Comparison of ENCODE assay signal across 8 mouse cellular contexts in genomic region chr11:98358161-98359083, GRCm38 (mm10). TPM values are rescaled to one million over a fixed set of nuclear protein-coding genes. Genes with fewer than 3 reads are reported as not detected.
DNase-seq lines count a peak whose midpoint lies in the region; ATAC-seq and TF ChIP-seq lines count a peak whose summit lies in the region.

TSS of gene Stard3 (plus strand) at chr11:98358368.

- 0 out of 2 replicates have a peak, but pooled peaks have one; percentile 31 for TF ChIP-seq POLR2A in olfactory bulb, adult 2 months (IDR thresholded peaks at IDR 0.05; ENCODE audit: insufficient read depth, low read depth, low read length)

- peaks cover 57% of the 10 kb centered on the region for H3K4me1 ChIP-seq in G1E (ENCODE audit: insufficient read depth, low read depth, low read length)
- H3K4me1 ChIP-seq in forebrain, embryonic 13.5 days = peaks cover 49% of the 10 kb centered on the region
- peaks cover 64% of the 10 kb centered on the region for H3K4me1 ChIP-seq in lung, embryonic 15.5 days
- H3K4me1 ChIP-seq in olfactory bulb, adult 2 months (ENCODE audit: control insufficient read depth, insufficient read depth, low read length) = peaks cover 25% of the 10 kb centered on the region

- peak within 1 kb of the TSS; percentile 80 for H3K27ac ChIP-seq in forebrain, embryonic 13.5 days
- peak within 1 kb of the TSS; percentile 96 for H3K27ac ChIP-seq in lung, embryonic 15.5 days
- peak within 1 kb of the TSS; percentile 60; the same call in 1 of the 2 replicates for H3K27ac ChIP-seq in olfactory bulb, adult 2 months (ENCODE audit: insufficient read depth, low read depth, low read length)

- no peaks in the 10 kb centered on the region for H3K9me3 ChIP-seq in G1E (replicated peaks)
- no peaks in the 10 kb centered on the region for H3K9me3 ChIP-seq in forebrain, embryonic 13.5 days (replicated peaks)
- H3K9me3 ChIP-seq in lung, embryonic 15.5 days = no peaks in the 10 kb centered on the region

- peaks cover 42% of the 10 kb centered on the region for H3K36me3 ChIP-seq in G1E (replicated peaks)
- H3K36me3 ChIP-seq in forebrain, embryonic 13.5 days (ENCODE audit: poor library complexity, severe bottlenecking) = no peaks in the 10 kb centered on the region
- no peaks in the 10 kb centered on the region for H3K36me3 ChIP-seq in lung, embryonic 15.5 days

- WGBS in forebrain, embryonic 13.5 days = under 1% methylated on average over 60 of the region's 60 CpGs
- WGBS in large intestine, adult 2 months = under 1% methylated on average over 60 of the region's 60 CpGs
- WGBS in lung, embryonic 15.5 days = under 1% methylated on average over 60 of the region's 60 CpGs
- WGBS in olfactory bulb, adult 2 months = under 1% methylated on average over 60 of the region's 60 CpGs

- peak within 1 kb of the TSS; percentile 68 for H3K4me2 ChIP-seq in forebrain, embryonic 13.5 days
- H3K4me2 ChIP-seq in lung, embryonic 15.5 days = peak within 1 kb of the TSS; percentile 76

- peak; percentile 97 for DNase-seq in G1E (ENCODE audit: low spot score)
- peak; percentile 90 to 92 for DNase-seq in heart, postnatal 14 days
- DNase-seq in large intestine, adult 2 months (ENCODE audit: low read depth, low spot score) = no peak
- peak; percentile 83 to 89 for DNase-seq in thymus, adult 18-20 months

- ATAC-seq in G1E (ENCODE audit: extremely low read depth, insufficient number of reproducible peaks, low FRiP score, poor library complexity, severe bottlenecking) = peak; percentile 83
- ATAC-seq in cerebellum, adult (ENCODE audit: insufficient number of reproducible peaks, low FRiP score, low TSS enrichment) = peak; percentile 65; the same call in 1 of the 2 replicates
- peak; percentile 89 for ATAC-seq in forebrain, embryonic 13.5 days
- peak; percentile 90 for ATAC-seq in lung, embryonic 15.5 days (ENCODE audit: borderline replicate concordance, extremely low read depth, low FRiP score, low TSS enrichment)

- peaks cover 15% of the 10 kb centered on the region for H3K27me3 ChIP-seq in G1E (ENCODE audit: insufficient read depth, low read length)
- peaks cover 20% of the 10 kb centered on the region for H3K27me3 ChIP-seq in forebrain, embryonic 13.5 days
- H3K27me3 ChIP-seq in lung, embryonic 15.5 days = peaks cover 12% of the 10 kb centered on the region; the same call in 1 of the 2 replicates

- intact Hi-C loops in heart, postnatal 14 days (cut with DNase I) = no loop called here

- H3K4me3 ChIP-seq in G1E (ENCODE audit: low read depth, low read length) = peak within 1 kb of the TSS; percentile 87
- peak within 1 kb of the TSS; percentile 70 for H3K4me3 ChIP-seq in forebrain, embryonic 13.5 days
- H3K4me3 ChIP-seq in lung, embryonic 15.5 days = peak within 1 kb of the TSS; percentile 84
- peak within 1 kb of the TSS; percentile 73 for H3K4me3 ChIP-seq in olfactory bulb, adult 2 months (ENCODE audit: insufficient read depth, low read depth, low read length)

- TF ChIP-seq CTCF in G1E (IDR thresholded peaks at IDR 0.05; ENCODE audit: low read depth, low read length) = no peak
- TF ChIP-seq CTCF in olfactory bulb, adult 2 months (IDR thresholded peaks at IDR 0.05; ENCODE audit: insufficient read depth, low read depth, low read length) = no peak

- peak within 1 kb of the TSS; percentile 74 for H3K9ac ChIP-seq in forebrain, embryonic 13.5 days
- peak within 1 kb of the TSS; percentile 66 for H3K9ac ChIP-seq in lung, embryonic 15.5 days

RNA-seq across cellular contexts. Expression of gene Stard3, which starts in this region (rescaled TPM):
- total RNA-seq in G1E (2014; fragmentation: Nextera tagmentation) (10.9 and 14.3 TPM in 2 replicates), G1E (2017) (18.5 and 20.0 TPM in 2 replicates)
- 22.9 and 28.4 TPM in 2 replicates for polyA plus RNA-seq in G1E (2012)
- polyA plus RNA-seq in forebrain, embryonic 13.5 days (2015; fragmentation: Nextera tagmentation; extraction: Ambion mirVana) = 44.0 and 45.5 TPM in 2 replicates
- total RNA-seq in heart, postnatal 14 days (2021) = 10 to 100 TPM; 21.7 to 23.3 TPM
- 68.3 and 98.9 TPM in 2 replicates for polyA plus RNA-seq in large intestine, adult 2 months (2012; rRNA removed)
- polyA plus RNA-seq in lung, embryonic 15.5 days (2015; fragmentation: Nextera tagmentation; extraction: Ambion mirVana) = 45.2 and 52.5 TPM in 2 replicates
- not detected in 2 replicates for polyA plus RNA-seq in olfactory bulb, adult 2 months (2012; ENCODE audit: insufficient read depth, insufficient read length, low replicate concordance, missing spikeins)

Comparison
In these comparisons a context has a peak if more than half of its experiments do, and no peak if none do; other contexts are left out.
1. RNA of gene Stard3 (polyA plus RNA-seq): 68.3 to 98.9 TPM in large intestine, adult 2 months, 45.2 to 52.5 TPM in lung, embryonic 15.5 days, 44.0 to 45.5 TPM in forebrain, embryonic 13.5 days and 22.9 to 28.4 TPM in G1E; not detected in olfactory bulb, adult 2 months; every median in the first group is over 10 times any median in the second.
2. Peak in every context shown above with its lines, with median percentiles within 50 percentile points of each other: ATAC-seq, H3K4me3 ChIP-seq and H3K27ac ChIP-seq.